Mouse (Mus musculus) hindbrain, embryonic 11.5 days (tissue): ENCODE measurements around the gene Fam25c. TPM values are rescaled to one million over a fixed set of nuclear protein-coding genes. Genes with fewer than 3 reads are reported as not detected.

ENCODE experiments used
- ATAC-seq: fragments of 200-750 bp; cut with Nextera tagmentation; 2 replicates; pipeline ENCODE4 v1.8.0; 2017; ENCODE audit warnings: mild to moderate bottlenecking, moderate TSS enrichment, moderate library complexity; ENCODE audit not compliant: low FRiP score
- DNase-seq: peaks from one replicate; pipeline ENCODE4 v3.0.0-alpha.2; 2015; ENCODE audit warnings: low spot score
- H3K27ac ChIP-seq: fragments of 300-500 bp; sonication (generic); 2 replicates; pipeline ENCODE4 v1.5.1; 2014; ENCODE audit warnings: mild to moderate bottlenecking, low read depth, low read length
- H3K27me3 ChIP-seq: fragments of 300-500 bp; sonication (generic); 2 replicates; pipeline ENCODE4 v1.6.1; 2014; ENCODE audit warnings: mild to moderate bottlenecking, low read length, moderate library complexity, mixed read lengths; ENCODE audit not compliant: control insufficient read depth, insufficient read depth
- H3K36me3 ChIP-seq: fragments of 300-500 bp; sonication (generic); 2 replicates; pipeline ENCODE4 v1.6.1; 2014; ENCODE audit warnings: mild to moderate bottlenecking, low read length, moderate library complexity, mixed read lengths; ENCODE audit not compliant: control insufficient read depth, insufficient read depth
- H3K4me1 ChIP-seq: fragments of 300-500 bp; sonication (generic); replicated peaks from 2 replicates; pipeline ENCODE4 v1.6.1; 2014; ENCODE audit warnings: low read length, mixed read lengths; ENCODE audit not compliant: control insufficient read depth, insufficient read depth
- H3K4me2 ChIP-seq: fragments of 300-500 bp; sonication (generic); replicated peaks from 2 replicates; pipeline ENCODE4 v1.6.1; 2014; ENCODE audit warnings: mild to moderate bottlenecking, low read depth, low read length
- H3K4me3 ChIP-seq: fragments of 300-500 bp; sonication (generic); 2 replicates; pipeline ENCODE4 v1.5.1; 2014; ENCODE audit warnings: low read depth, low read length
- H3K9ac ChIP-seq: fragments of 300-500 bp; sonication (generic); 2 replicates; pipeline ENCODE4 v1.6.1; 2014; ENCODE audit warnings: low read depth, low read length
- H3K9me3 ChIP-seq: fragments of 300-500 bp; sonication (generic); 2 replicates; pipeline ENCODE4 v1.6.1; 2016; ENCODE audit warnings: low read length; ENCODE audit not compliant: control insufficient read depth
- WGBS: fragments of 180-500 bp; shearing (Covaris S2); extraction: QIAGEN DNeasy Blood & Tissue Kit; methylation state at CpG from one replicate; pipeline ENCODE4 v1.1.7; 2014; 5-methylcytosine and 5-hydroxymethylcytosine counted together
- polyA plus RNA-seq: library from polyadenylated mRNA; unstranded; fragments of >200 nt; fragmentation: Nextera tagmentation; extraction: Ambion mirVana; gene quantifications from 2 replicates; pipeline ENCODE4 v1.2.1, GENCODE M21; 2014

Fam25c gene
- polyA plus RNA-seq, 1 experiment from 2014 or later = not detected

GRCm38 (mm10) chr14:34360251-34360650, 5.0 kb upstream of the Fam25c start:
- WGBS = 45% methylated on average over 6 of the region's 6 CpGs
- DNase-seq = no peak
- Histone ChIP-seq H3K9ac (no peak overlapping the region), H3K27ac (no peak overlapping the region), H3K9me3 (no peaks in the 10 kb centered on the region), H3K4me2 (no peak overlapping the region), H3K36me3 (no peaks in the 10 kb centered on the region), H3K4me3 (no peak overlapping the region), H3K27me3 (no peaks in the 10 kb centered on the region; the same call in 1 of the 2 replicates), H3K4me1 (no peaks in the 10 kb centered on the region)
- no peak for ATAC-seq

GRCm38 (mm10) chr14:34359676-34360244, 4.5 kb upstream of the Fam25c start:
- H3K27me3 ChIP-seq = no peaks in the 10 kb centered on the region; the same call in 1 of the 2 replicates
- DNase-seq (no peak), ATAC-seq (no peak)
- H3K9ac ChIP-seq = no peak overlapping the region
- H3K9me3 ChIP-seq = no peaks in the 10 kb centered on the region
- no peak overlapping the region for H3K4me2 ChIP-seq
- H3K27ac ChIP-seq = no peak overlapping the region
- H3K4me3 ChIP-seq = no peak overlapping the region
- 42% methylated on average over 5 of the region's 5 CpGs for WGBS
- no peaks in the 10 kb centered on the region for H3K36me3 ChIP-seq
- H3K4me1 ChIP-seq = no peaks in the 10 kb centered on the region

- WGBS = 86% methylated on average over 7 of the region's 7 CpGs
- no peak overlapping the region for H3K9ac ChIP-seq
- no peak overlapping the region for H3K27ac ChIP-seq
- no peak overlapping the region for H3K4me2 ChIP-seq
- H3K4me3 ChIP-seq = no peak overlapping the region
- ATAC-seq = no peak
- no peaks in the 10 kb centered on the region for H3K36me3 ChIP-seq
- no peaks in the 10 kb centered on the region for H3K4me1 ChIP-seq
- no peaks in the 10 kb centered on the region for H3K9me3 ChIP-seq
- H3K27me3 ChIP-seq = no peaks in the 10 kb centered on the region; the same call in 1 of the 2 replicates
- DNase-seq = no peak
Observed at GRCm38 (mm10) chr14:34357671-34358455, 2.6 kb upstream of the Fam25c start.

- no peaks in the 10 kb centered on the region for H3K4me1 ChIP-seq
- H3K9ac ChIP-seq = no peak overlapping the region
- no peaks in the 10 kb centered on the region for H3K36me3 ChIP-seq
- no peak overlapping the region for H3K27ac ChIP-seq
- H3K9me3 ChIP-seq = no peaks in the 10 kb centered on the region
- H3K4me2 ChIP-seq = no peak overlapping the region
- no peak for ATAC-seq
- H3K4me3 ChIP-seq = no peak overlapping the region
- no peaks in the 10 kb centered on the region for H3K27me3 ChIP-seq
- 85% methylated on average over 4 of the region's 4 CpGs for WGBS
- no peak for DNase-seq
Observed at GRCm38 (mm10) chr14:34354456-34354855, 777 bp downstream of the Fam25c start.

GRCm38 (mm10) chr14:34353326-34353725, 1.9 kb downstream of the Fam25c start:
- ATAC-seq (no peak), DNase-seq (no peak)
- no peaks in the 10 kb centered on the region for H3K27me3 ChIP-seq
- no peaks in the 10 kb centered on the region for H3K4me1 ChIP-seq
- no peak overlapping the region for H3K4me2 ChIP-seq
- no peaks in the 10 kb centered on the region for H3K36me3 ChIP-seq
- no peak overlapping the region for H3K9ac ChIP-seq
- H3K27ac ChIP-seq = no peak overlapping the region
- H3K9me3 ChIP-seq = no peaks in the 10 kb centered on the region
- H3K4me3 ChIP-seq = no peak overlapping the region
- WGBS = 96% methylated on average over 3 of the region's 3 CpGs

- no peak overlapping the region for H3K4me3 ChIP-seq
- H3K4me2 ChIP-seq = no peak overlapping the region
- no peak overlapping the region for H3K9ac ChIP-seq
- 74% methylated on average over 6 of the region's 6 CpGs for WGBS
- ATAC-seq (no peak), DNase-seq (no peak)
- H3K27me3 ChIP-seq = no peaks in the 10 kb centered on the region
- H3K9me3 ChIP-seq = no peaks in the 10 kb centered on the region
- no peaks in the 10 kb centered on the region for H3K4me1 ChIP-seq
- H3K36me3 ChIP-seq = no peaks in the 10 kb centered on the region
- no peak overlapping the region for H3K27ac ChIP-seq
Observed at GRCm38 (mm10) chr14:34352523-34352922, 2.7 kb downstream of the Fam25c start.

GRCm38 (mm10) chr14:34351660-34352059, 3.6 kb downstream of the Fam25c start:
- no peak overlapping the region for H3K9ac ChIP-seq
- no peaks in the 10 kb centered on the region for H3K36me3 ChIP-seq
- DNase-seq (no peak), ATAC-seq (no peak)
- H3K4me1 ChIP-seq = no peaks in the 10 kb centered on the region
- H3K4me2 ChIP-seq = no peak overlapping the region
- no peak overlapping the region for H3K27ac ChIP-seq
- no peak overlapping the region for H3K4me3 ChIP-seq
- WGBS = 59% methylated on average over 3 of the region's 3 CpGs
- no peaks in the 10 kb centered on the region for H3K9me3 ChIP-seq
- no peaks in the 10 kb centered on the region for H3K27me3 ChIP-seq

GRCm38 (mm10) chr14:34349007-34349406, 6.2 kb downstream of the Fam25c start:
- no peaks in the 10 kb centered on the region for H3K36me3 ChIP-seq
- H3K4me3 ChIP-seq = no peak overlapping the region
- ATAC-seq (no peak), DNase-seq (no peak)
- WGBS = 86% methylated on average over 8 of the region's 8 CpGs
- no peak overlapping the region for H3K27ac ChIP-seq
- H3K27me3 ChIP-seq = no peaks in the 10 kb centered on the region
- H3K4me1 ChIP-seq = no peaks in the 10 kb centered on the region
- H3K4me2 ChIP-seq = no peak overlapping the region
- no peaks in the 10 kb centered on the region for H3K9me3 ChIP-seq
- no peak overlapping the region for H3K9ac ChIP-seq

GRCm38 (mm10) chr14:34348301-34348700, 6.9 kb downstream of the Fam25c start:
- H3K27ac ChIP-seq = no peak overlapping the region
- peaks cover 2% of the 10 kb centered on the region; the same call in 1 of the 2 replicates for H3K36me3 ChIP-seq
- ATAC-seq (no peak), DNase-seq (no peak)
- no peak overlapping the region for H3K4me3 ChIP-seq
- H3K9me3 ChIP-seq = no peaks in the 10 kb centered on the region
- H3K27me3 ChIP-seq = no peaks in the 10 kb centered on the region
- H3K4me1 ChIP-seq = no peaks in the 10 kb centered on the region
- WGBS = 87% methylated on average over 7 of the region's 7 CpGs
- H3K4me2 ChIP-seq = no peak overlapping the region
- no peak overlapping the region for H3K9ac ChIP-seq
